ENCODE assay signal across 20 mouse cellular contexts in genomic region chr2:181127786-181128185, GRCm38 (mm10). TPM values are rescaled to one million over a fixed set of nuclear protein-coding genes. Genes with fewer than 3 reads are reported as not detected.
"Had no signal": no experiment of that assay in that cellular context is flagged by ENCODE, and none has a peak within 500 bp of the region (broad histone marks: within the 10 kb centered on the region; RNA-seq: fewer than 3 reads in every experiment).

No protein-coding gene starts in this region.

- H3K4me1 ChIP-seq: midbrain, embryonic 10.5 days had no signal

- H3K36me3 ChIP-seq: midbrain, embryonic 10.5 days; midbrain, embryonic 12.5 days; neural tube, embryonic 13.5 days; neural tube, embryonic 15.5 days had no signal

- H3K4me3 ChIP-seq: midbrain, embryonic 10.5 days; midbrain, embryonic 12.5 days; myocyte; neural tube, embryonic 13.5 days; neural tube, embryonic 15.5 days had no signal

- DNase-seq: lung, adult 18-20 months; lung, embryonic 14.5 days; lung, postnatal 10 days; lung, postnatal 4 days; midbrain, embryonic 14.5 days; retina, postnatal 1 day; right cerebral cortex, adult 18-20 months; right cerebral cortex, postnatal 25 days; right cerebral cortex, postnatal 4 days; spleen, adult 18-20 months; thymus, adult 18-20 months; thymus, postnatal 14 days; thymus, postnatal 36 days had no signal

- H3K27ac ChIP-seq: midbrain, embryonic 10.5 days; midbrain, embryonic 12.5 days; neural tube, embryonic 13.5 days; neural tube, embryonic 15.5 days had no signal

- H3K9ac ChIP-seq: lung, embryonic 14.5 days; midbrain, embryonic 12.5 days; neural tube, embryonic 13.5 days; neural tube, embryonic 15.5 days had no signal

- H3K9me3 ChIP-seq: midbrain, embryonic 10.5 days; midbrain, embryonic 12.5 days; neural tube, embryonic 13.5 days; neural tube, embryonic 15.5 days had no signal

RNA-seq across cellular contexts. Expression of gene Kcnq2, which starts 7.3 kb away (rescaled TPM):
- total RNA-seq: megakaryocyte, adult 5-6 weeks; megakaryocyte-erythroid progenitor cell, adult 5-6 weeks had no signal

RNA-seq across cellular contexts. Expression of gene Eef1a2, which starts 29.0 kb away (rescaled TPM):
- total RNA-seq: megakaryocyte, adult 5-6 weeks; megakaryocyte-erythroid progenitor cell, adult 5-6 weeks had no signal
